Mouse (Mus musculus): ENCODE data around the gene Man1c1. TPM values are rescaled to one million over a fixed set of nuclear protein-coding genes. Genes with fewer than 3 reads are reported as not detected.

The Man1c1 gene
- polyA plus RNA-seq, 1 experiment from 2014 or later, result 1.9 TPM

DNA sequence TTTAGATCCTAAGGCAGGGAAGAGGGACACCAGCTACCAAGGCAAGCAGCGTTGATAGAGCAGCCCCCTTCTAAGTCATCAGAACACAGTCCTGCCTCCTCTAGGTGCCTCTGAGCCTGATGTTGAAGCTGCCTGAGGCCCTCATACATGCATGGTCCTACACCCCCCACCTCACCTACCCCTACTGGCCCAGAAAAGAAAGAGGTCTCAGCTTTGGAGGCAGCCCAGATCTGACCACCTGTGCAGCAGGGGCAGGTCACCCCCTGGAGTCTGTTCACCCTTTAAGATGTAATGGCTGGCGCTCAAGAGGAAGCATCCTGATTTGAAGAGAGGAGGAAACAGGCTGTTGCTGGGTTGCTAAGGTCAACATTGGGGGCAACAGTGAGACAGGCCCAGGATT lies 77.2 kb downstream of the Man1c1 start:
- Histone ChIP-seq H3K36me3 (replicated peaks; ENCODE audit: control insufficient read depth, insufficient read depth, low read depth, low read length) (no peaks in the 10 kb centered on the region), H3K27me3 (ENCODE audit: control insufficient read depth, insufficient read depth, low read length) (no peaks in the 10 kb centered on the region), H3K4me1 (ENCODE audit: control insufficient read depth, insufficient read depth, low read length) (peaks cover 2% of the 10 kb centered on the region; the same call in 1 of the 2 replicates), H3K27ac (replicated peaks; ENCODE audit: low read depth, low read length) (no peak overlapping the region), H3K9me3 (replicated peaks; ENCODE audit: control insufficient read depth, low read length) (no peaks in the 10 kb centered on the region), H3K4me2 (ENCODE audit: low read depth, low read length) (no peak overlapping the region), H3K4me3 (ENCODE audit: low read depth, low read length) (no peak overlapping the region), H3K9ac (replicated peaks; ENCODE audit: low read length) (no peak overlapping the region)
- ATAC-seq (replicated peaks; ENCODE audit: insufficient number of reproducible peaks, low FRiP score, low TSS enrichment, low read depth) (no peak), DNase-seq (ENCODE audit: low spot score) (no peak)
- 67% methylated on average over 2 of the region's 2 CpGs for WGBS

DNA sequence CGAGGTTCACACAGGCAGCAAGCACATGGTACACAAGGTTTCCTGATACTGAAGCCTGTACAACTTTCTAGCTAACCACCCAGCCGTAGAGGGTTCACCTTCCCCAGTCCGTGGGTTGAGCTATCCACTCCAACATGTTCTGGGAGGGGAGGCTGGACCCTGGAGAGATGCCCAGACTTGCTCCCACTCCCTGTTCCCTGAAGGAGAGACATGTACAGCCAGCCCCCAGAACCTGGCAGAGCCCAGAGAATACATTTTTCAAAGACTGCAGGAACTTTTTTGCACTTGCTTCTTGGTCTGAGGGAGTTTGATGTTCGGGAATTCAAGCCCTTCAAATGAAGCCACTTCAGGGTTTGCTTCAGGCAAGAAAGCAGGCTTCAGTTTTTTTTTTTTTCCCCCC lies 77.7 kb downstream of the Man1c1 start:
- ATAC-seq (replicated peaks; ENCODE audit: insufficient number of reproducible peaks, low FRiP score, low TSS enrichment, low read depth) (no peak), DNase-seq (ENCODE audit: low spot score) (no peak)
- H3K4me2 ChIP-seq (ENCODE audit: low read depth, low read length), result no peak overlapping the region
- no peak overlapping the region for H3K9ac ChIP-seq (replicated peaks; ENCODE audit: low read length)
- no peaks in the 10 kb centered on the region for H3K36me3 ChIP-seq (replicated peaks; ENCODE audit: control insufficient read depth, insufficient read depth, low read depth, low read length)
- H3K4me3 ChIP-seq (ENCODE audit: low read depth, low read length), result no peak overlapping the region
- H3K4me1 ChIP-seq (ENCODE audit: control insufficient read depth, insufficient read depth, low read length), result no peaks in the 10 kb centered on the region
- 78% methylated on average over 4 of the region's 4 CpGs for WGBS
- H3K27me3 ChIP-seq (ENCODE audit: control insufficient read depth, insufficient read depth, low read length), result no peaks in the 10 kb centered on the region
- no peaks in the 10 kb centered on the region for H3K9me3 ChIP-seq (replicated peaks; ENCODE audit: control insufficient read depth, low read length)
- H3K27ac ChIP-seq (replicated peaks; ENCODE audit: low read depth, low read length), result no peak overlapping the region

DNA sequence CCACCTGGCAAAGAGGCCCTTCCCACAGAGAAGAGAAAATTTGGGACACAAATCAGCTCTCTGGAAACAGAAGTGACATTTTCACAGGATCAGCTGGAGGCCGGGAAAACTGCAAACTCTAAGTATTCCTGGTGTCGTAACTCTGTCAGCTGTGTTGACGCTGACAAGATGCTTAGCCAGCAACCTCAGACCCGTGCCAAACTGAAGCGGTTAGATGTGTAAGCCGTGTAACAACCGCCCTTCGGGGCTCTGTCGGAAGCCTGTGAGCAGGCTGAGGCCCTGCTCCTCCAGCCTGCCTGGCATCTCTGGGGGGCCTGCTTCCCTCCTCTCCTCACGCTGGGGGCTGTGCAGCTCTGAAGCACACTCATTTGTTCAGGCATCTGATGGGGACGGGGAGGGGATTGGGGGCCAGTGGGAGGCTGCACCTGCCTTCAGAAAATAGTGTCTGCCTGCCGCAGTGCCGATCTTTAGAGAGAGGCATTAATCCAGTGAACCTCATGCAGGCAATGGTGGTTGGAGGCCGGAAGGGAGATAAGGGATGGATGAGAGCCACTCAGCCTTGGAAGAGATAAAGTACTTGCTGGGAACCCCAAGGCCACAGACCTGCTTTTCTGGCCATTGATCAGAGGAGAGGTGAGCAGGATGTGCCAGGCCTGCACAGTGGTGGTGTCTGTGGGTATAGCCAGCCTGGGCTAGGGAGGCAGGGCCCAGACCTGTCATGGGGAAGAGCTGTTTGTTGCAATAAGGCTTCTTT lies 79.8 kb downstream of the Man1c1 start:
- Histone ChIP-seq H3K4me2 (ENCODE audit: low read depth, low read length) (no peak overlapping the region), H3K4me1 (ENCODE audit: control insufficient read depth, insufficient read depth, low read length) (no peaks in the 10 kb centered on the region), H3K9me3 (replicated peaks; ENCODE audit: control insufficient read depth, low read length) (no peaks in the 10 kb centered on the region), H3K27me3 (ENCODE audit: control insufficient read depth, insufficient read depth, low read length) (no peaks in the 10 kb centered on the region), H3K9ac (replicated peaks; ENCODE audit: low read length) (no peak overlapping the region), H3K4me3 (ENCODE audit: low read depth, low read length) (no peak overlapping the region), H3K27ac (replicated peaks; ENCODE audit: low read depth, low read length) (no peak overlapping the region), H3K36me3 (replicated peaks; ENCODE audit: control insufficient read depth, insufficient read depth, low read depth, low read length) (no peaks in the 10 kb centered on the region)
- DNase-seq (ENCODE audit: low spot score), result no peak
- ATAC-seq (replicated peaks; ENCODE audit: insufficient number of reproducible peaks, low FRiP score, low TSS enrichment, low read depth), result no peak
- 61% methylated on average over 14 of the region's 14 CpGs for WGBS

DNA sequence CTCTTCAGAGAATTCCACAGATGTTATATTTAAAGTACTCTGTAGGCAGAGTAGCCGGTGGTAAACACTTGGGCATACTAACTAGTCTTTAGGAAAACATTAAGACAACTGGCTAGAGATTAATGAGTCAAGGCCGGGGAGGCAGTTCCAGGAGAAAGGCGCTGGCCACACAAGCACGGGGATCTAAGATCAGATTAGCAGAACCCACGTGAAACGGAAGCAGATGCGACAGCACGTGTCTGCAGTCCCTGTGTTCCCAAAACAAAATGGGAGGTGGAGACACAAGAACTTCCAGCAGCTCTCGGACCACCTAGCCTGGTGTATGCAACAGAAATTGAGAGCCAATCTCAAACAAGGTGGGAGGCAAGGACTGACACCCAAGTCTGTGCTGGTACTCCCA lies 82.4 kb downstream of the Man1c1 start:
- Histone ChIP-seq H3K27ac (replicated peaks; ENCODE audit: low read depth, low read length) (no peak overlapping the region), H3K4me2 (ENCODE audit: low read depth, low read length) (no peak overlapping the region)

DNA sequence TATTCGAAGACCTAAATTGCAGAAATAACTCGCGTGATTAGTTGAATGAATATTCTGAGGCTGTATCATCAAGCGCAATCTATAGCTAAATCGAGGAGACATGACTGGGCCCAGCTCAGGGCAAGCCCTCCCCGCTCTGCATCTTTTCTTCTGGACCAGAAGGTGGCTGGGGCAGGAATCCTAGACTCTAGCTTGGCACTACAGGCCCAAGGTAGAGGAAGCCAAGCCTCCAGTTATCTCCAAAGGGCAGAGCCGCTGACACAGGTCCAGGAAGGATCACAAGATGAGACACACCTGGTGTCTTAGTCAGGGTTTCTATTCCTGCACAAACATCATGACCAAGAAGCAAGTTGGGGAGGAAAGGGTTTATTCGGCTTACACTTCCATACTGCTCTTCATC lies 83.8 kb downstream of the Man1c1 start:
- H3K9ac ChIP-seq (replicated peaks; ENCODE audit: low read length), result no peak overlapping the region
- H3K36me3 ChIP-seq (replicated peaks; ENCODE audit: control insufficient read depth, insufficient read depth, low read depth, low read length), result no peaks in the 10 kb centered on the region
- DNase-seq (ENCODE audit: low spot score), result no peak
- H3K27me3 ChIP-seq (ENCODE audit: control insufficient read depth, insufficient read depth, low read length), result no peaks in the 10 kb centered on the region
- no peak overlapping the region for H3K4me2 ChIP-seq (ENCODE audit: low read depth, low read length)
- WGBS, result 90% methylated on average over 8 of the region's 8 CpGs
- H3K4me1 ChIP-seq (ENCODE audit: control insufficient read depth, insufficient read depth, low read length), result no peaks in the 10 kb centered on the region
- ATAC-seq (replicated peaks; ENCODE audit: insufficient number of reproducible peaks, low FRiP score, low TSS enrichment, low read depth), result no peak
- no peak overlapping the region for H3K4me3 ChIP-seq (ENCODE audit: low read depth, low read length)
- H3K27ac ChIP-seq (replicated peaks; ENCODE audit: low read depth, low read length), result no peak overlapping the region
- H3K9me3 ChIP-seq (replicated peaks; ENCODE audit: control insufficient read depth, low read length), result no peaks in the 10 kb centered on the region

More for the DNA sequence above, 82.4 kb downstream of the Man1c1 start:
- no peaks in the 10 kb centered on the region for H3K27me3 ChIP-seq (ENCODE audit: control insufficient read depth, insufficient read depth, low read length)
- 87% methylated on average over 9 of the region's 9 CpGs for WGBS
- no peak overlapping the region for H3K4me3 ChIP-seq (ENCODE audit: low read depth, low read length)
- H3K36me3 ChIP-seq (replicated peaks; ENCODE audit: control insufficient read depth, insufficient read depth, low read depth, low read length), result no peaks in the 10 kb centered on the region
- DNase-seq (ENCODE audit: low spot score), result no peak
- ATAC-seq (replicated peaks; ENCODE audit: insufficient number of reproducible peaks, low FRiP score, low TSS enrichment, low read depth), result no peak
- H3K9me3 ChIP-seq (replicated peaks; ENCODE audit: control insufficient read depth, low read length), result no peaks in the 10 kb centered on the region
- no peaks in the 10 kb centered on the region for H3K4me1 ChIP-seq (ENCODE audit: control insufficient read depth, insufficient read depth, low read length)
- no peak overlapping the region for H3K9ac ChIP-seq (replicated peaks; ENCODE audit: low read length)

DNA sequence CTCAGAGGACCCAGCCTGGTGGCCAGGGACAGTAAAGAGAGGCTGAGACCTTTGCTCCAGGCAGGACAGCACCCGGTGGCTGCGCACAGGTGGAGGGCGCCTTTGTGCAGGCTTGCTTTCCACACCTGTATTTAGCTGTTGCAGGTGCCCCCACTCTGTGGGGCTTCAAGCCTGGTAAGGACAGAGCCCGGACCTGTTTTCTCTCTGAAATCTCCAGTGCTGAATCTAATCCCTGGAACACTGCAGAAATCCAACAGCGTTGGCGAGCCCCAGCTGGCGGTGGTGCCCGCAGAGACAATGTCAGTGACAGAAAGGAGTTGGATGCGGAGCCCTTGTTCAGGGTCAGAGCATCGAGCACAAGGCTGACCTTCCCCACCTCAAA lies 84.6 kb downstream of the Man1c1 start:
- H3K4me2 ChIP-seq (ENCODE audit: low read depth, low read length), result no peak overlapping the region
- H3K9ac ChIP-seq (replicated peaks; ENCODE audit: low read length), result no peak overlapping the region
- no peaks in the 10 kb centered on the region for H3K4me1 ChIP-seq (ENCODE audit: control insufficient read depth, insufficient read depth, low read length)
- ATAC-seq (replicated peaks; ENCODE audit: insufficient number of reproducible peaks, low FRiP score, low TSS enrichment, low read depth) (no peak), DNase-seq (ENCODE audit: low spot score) (no peak)
- H3K27ac ChIP-seq (replicated peaks; ENCODE audit: low read depth, low read length), result no peak overlapping the region
- no peaks in the 10 kb centered on the region for H3K36me3 ChIP-seq (replicated peaks; ENCODE audit: control insufficient read depth, insufficient read depth, low read depth, low read length)
- H3K4me3 ChIP-seq (ENCODE audit: low read depth, low read length), result no peak overlapping the region
- 79% methylated on average over 10 of the region's 10 CpGs for WGBS
- no peaks in the 10 kb centered on the region for H3K27me3 ChIP-seq (ENCODE audit: control insufficient read depth, insufficient read depth, low read length)
- no peaks in the 10 kb centered on the region for H3K9me3 ChIP-seq (replicated peaks; ENCODE audit: control insufficient read depth, low read length)

DNA sequence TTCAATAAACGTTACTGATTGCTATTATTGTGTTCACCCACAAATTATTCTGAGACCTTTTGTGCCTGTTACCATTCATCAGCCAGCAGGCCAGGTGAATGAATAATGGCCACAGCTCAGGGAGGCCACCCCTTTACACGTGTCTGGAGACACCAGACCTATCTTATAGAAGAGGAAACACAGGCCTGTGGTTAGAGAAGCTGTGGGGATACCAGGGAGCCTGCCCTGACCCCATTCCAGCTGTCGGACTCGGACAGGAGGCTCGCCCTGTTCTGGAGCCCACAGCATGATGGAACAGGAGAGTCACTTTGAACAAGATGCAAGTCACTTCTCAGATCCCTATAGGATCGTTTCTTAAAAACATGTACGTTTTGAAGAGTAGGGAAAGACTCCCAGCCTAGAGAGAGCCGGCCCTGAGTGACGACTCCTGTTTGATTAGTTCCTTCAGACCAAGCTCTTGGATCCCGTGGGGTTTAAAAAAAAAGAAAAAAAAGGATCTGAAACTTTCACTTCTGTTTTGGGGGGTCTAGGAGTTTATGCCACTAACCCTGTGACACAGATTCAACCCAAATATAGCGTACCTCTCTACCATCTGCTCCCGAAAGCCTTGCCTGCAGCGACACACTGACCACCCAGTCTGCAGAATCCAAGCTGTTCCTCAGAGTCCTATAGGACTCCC lies 85.1 kb downstream of the Man1c1 start:
- ATAC-seq (replicated peaks; ENCODE audit: insufficient number of reproducible peaks, low FRiP score, low TSS enrichment, low read depth) (no peak), DNase-seq (ENCODE audit: low spot score) (no peak)
- no peaks in the 10 kb centered on the region for H3K36me3 ChIP-seq (replicated peaks; ENCODE audit: control insufficient read depth, insufficient read depth, low read depth, low read length)
- WGBS, result 78% methylated on average over 13 of the region's 13 CpGs
- no peak overlapping the region for H3K27ac ChIP-seq (replicated peaks; ENCODE audit: low read depth, low read length)
- H3K9me3 ChIP-seq (replicated peaks; ENCODE audit: control insufficient read depth, low read length), result no peaks in the 10 kb centered on the region
- H3K4me3 ChIP-seq (ENCODE audit: low read depth, low read length), result no peak overlapping the region
- H3K4me1 ChIP-seq (ENCODE audit: control insufficient read depth, insufficient read depth, low read length), result no peaks in the 10 kb centered on the region
- no peak overlapping the region for H3K4me2 ChIP-seq (ENCODE audit: low read depth, low read length)
- no peak overlapping the region for H3K9ac ChIP-seq (replicated peaks; ENCODE audit: low read length)
- no peaks in the 10 kb centered on the region for H3K27me3 ChIP-seq (ENCODE audit: control insufficient read depth, insufficient read depth, low read length)

DNA sequence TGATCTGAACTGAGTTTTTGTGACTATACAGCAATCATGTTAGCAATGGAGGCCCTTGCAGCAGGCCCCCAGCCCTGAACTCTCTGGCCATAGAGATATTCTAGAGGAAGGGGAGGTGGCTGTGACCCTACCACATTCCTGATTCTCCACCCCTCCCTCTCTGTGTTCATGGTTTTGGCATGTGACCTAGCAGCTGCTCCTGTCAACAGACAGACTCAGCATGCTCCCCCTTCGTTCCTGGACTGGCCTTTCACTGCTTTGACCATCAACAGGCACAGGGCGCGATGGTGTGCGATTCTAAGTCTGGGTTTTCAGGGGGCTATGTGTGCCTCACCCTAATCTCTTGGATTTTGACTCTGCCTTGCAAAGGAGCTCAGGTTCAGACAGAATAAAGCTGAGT lies 86.3 kb downstream of the Man1c1 start:
- H3K36me3 ChIP-seq (replicated peaks; ENCODE audit: control insufficient read depth, insufficient read depth, low read depth, low read length), result no peaks in the 10 kb centered on the region
- no peak for DNase-seq (ENCODE audit: low spot score)
- H3K27me3 ChIP-seq (ENCODE audit: control insufficient read depth, insufficient read depth, low read length), result no peaks in the 10 kb centered on the region
- no peak overlapping the region for H3K4me3 ChIP-seq (ENCODE audit: low read depth, low read length)
- no peaks in the 10 kb centered on the region for H3K4me1 ChIP-seq (ENCODE audit: control insufficient read depth, insufficient read depth, low read length)
- H3K9me3 ChIP-seq (replicated peaks; ENCODE audit: control insufficient read depth, low read length), result no peaks in the 10 kb centered on the region
- no peak overlapping the region for H3K27ac ChIP-seq (replicated peaks; ENCODE audit: low read depth, low read length)
- 87% methylated on average over 4 of the region's 4 CpGs for WGBS
- no peak for ATAC-seq (replicated peaks; ENCODE audit: insufficient number of reproducible peaks, low FRiP score, low TSS enrichment, low read depth)
- H3K4me2 ChIP-seq (ENCODE audit: low read depth, low read length), result no peak overlapping the region
- H3K9ac ChIP-seq (replicated peaks; ENCODE audit: low read length), result no peak overlapping the region

All from embryonic facial prominence, embryonic 11.5 days (tissue).